Mouse (Mus musculus) left cerebral cortex, postnatal 4 days (tissue): ENCODE measurements at regions not wholly inside any gene's neighbourhood (a gene's known extent, or its start where the extent isn't known, plus 50 kb on each side); places are given as distances from the start of the nearest gene placed in this dataset.

ENCODE experiments used
- DNase-seq: peaks from one replicate; pipeline ENCODE4 v3.0.0-alpha.2; 2022
- intact Hi-C: fragments of 180-260 bp; cut with DNase I; formaldehyde crosslinking; loops from one replicate; pipeline ENCODE4 v1.15.1; 2025

DNA sequence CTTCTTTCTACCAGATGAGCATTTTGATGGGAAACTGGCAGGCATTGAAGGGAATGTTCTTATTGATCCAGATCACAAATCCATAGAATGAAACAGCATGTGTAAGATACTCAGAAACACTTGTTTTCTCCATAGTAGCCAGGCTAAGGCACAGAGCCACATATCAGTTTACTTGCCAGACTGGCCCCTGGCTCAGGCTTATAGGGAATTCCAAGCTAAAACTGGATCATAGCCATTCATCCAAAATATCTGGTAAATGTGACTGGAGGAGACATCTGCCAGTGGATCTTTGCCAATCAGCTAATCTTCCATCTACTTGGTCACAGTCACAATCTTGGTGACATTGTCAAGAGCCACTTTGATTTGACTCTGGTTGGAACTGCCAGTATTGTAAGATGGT, 1684.7 kb upstream of the Gm38303 start:
- intact Hi-C loops = no loop called here
- DNase-seq = peak; percentile 7

DNA sequence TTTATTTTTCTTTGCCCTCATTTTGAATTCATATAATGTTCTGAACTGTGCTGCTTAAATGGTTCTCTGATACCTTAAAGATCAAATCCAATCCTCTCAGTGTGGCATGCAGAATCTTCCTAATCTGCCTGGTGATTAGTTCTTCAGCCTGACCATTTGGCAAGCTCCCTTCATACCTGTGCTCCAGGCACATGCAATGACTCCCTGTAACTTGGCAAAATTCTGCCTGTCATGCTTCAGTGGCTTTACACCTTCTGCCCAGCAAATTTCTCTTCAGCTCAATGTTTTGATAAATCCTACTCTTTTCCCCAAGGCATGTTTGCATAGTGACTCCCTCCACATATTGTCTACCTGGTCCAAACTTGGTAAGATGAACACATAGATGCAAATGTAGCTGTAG, 1656.8 kb upstream of the Gm38303 start:
- intact Hi-C loops = no loop called here
- DNase-seq = no peak
